Mouse (Mus musculus) T-cell, adult 2 months (primary cell): ENCODE measurements around the gene Dgkh.

Experiments
- DNase-seq: peaks from one replicate; pipeline ENCODE4 v3.0.0; 2022; ENCODE audit warnings: low spot score

Gene Dgkh

DNA sequence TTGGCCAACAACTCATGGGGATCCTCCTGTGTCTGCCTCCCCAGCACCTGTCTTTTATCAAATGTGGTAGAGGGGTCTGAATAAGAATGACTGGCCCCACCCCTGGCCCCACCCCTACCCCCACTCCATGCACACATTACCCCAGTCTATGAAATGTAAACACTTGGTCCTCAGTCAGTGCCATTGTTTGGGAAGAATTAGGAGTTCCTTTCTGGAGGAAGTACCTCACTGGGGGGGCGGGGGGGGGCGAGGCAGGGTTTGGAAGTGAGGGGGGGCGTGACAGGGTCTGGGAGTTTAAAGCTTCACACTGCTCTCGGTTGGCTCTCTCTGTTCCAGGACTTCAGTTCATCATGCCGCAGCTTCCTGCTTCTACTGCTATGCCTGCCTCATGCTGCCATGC is 10.5 kb downstream of the Dgkh start:
- no peak for DNase-seq

DNA sequence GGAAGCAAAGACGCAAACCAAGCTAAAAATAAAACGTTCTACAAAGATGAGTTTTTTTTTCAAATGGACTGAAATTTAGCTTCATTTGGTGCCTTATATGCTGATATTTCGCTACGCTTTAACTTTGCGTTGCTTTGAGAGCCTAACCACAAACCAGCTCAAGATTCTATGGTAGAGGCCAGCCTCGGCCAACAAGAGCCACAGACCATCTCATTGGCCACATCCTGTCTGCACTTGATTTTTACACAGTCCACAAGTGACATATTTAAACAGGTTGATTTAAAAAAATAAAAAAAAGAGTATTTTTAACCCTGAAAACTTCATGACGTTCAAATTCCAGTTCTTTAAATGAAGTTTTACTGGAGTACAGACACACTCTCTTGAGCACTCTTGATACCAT is 16.5 kb downstream of the Dgkh start:
- DNase-seq = no peak

GRCm38 (mm10) chr14:78712565-78713148 is 19.9 kb downstream of the Dgkh start:
- no peak for DNase-seq

- no peak for DNase-seq
Observed at GRCm38 (mm10) chr14:78710647-78711046, 21.9 kb downstream of the Dgkh start.

GRCm38 (mm10) chr14:78705616-78706015 is 27.0 kb downstream of the Dgkh start:
- no peak for DNase-seq

- no peak for DNase-seq
Observed at GRCm38 (mm10) chr14:78703989-78704388, 28.6 kb downstream of the Dgkh start.

- no peak for DNase-seq
Observed at GRCm38 (mm10) chr14:78703361-78703760, 29.2 kb downstream of the Dgkh start.

DNA sequence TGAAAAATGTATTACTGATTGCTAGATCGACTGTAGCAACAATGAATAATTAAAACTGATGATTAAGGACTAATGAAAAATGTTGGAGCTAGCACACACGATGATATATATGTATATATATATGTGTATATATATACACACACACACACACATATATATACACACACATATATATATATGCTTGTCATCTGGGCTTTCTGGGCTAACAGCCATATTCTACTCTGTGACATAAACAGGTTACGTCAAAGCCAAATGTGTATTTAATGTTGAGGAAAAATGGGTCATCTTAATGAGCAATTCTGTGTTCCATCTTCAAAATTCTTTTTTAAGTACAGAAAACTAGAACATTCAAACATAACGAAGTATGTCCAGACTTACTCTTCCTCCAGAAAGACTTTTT is 30.5 kb downstream of the Dgkh start:
- DNase-seq = no peak

GRCm38 (mm10) chr14:78701501-78701900 is 31.1 kb downstream of the Dgkh start:
- no peak for DNase-seq

DNA sequence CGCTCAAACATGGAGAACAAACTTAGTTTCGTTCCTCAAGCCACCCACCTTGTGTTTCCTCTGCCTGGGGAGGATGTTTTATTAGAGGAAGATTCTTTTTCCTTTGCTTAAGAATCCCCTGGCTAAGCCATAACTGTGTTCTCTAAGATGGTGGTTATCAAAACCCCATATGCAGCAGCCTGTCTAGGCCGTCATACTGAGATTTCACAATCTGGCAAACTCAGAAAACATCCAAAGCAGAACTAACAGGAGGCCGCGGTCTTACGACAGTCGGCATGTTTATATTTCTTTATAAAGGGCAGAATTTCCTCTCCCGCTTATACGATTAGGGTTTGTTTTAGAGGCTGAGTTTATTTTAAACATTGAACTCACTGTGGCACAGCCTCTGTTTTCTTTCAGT is 31.5 kb downstream of the Dgkh start:
- no peak for DNase-seq

- no peak for DNase-seq
Observed at GRCm38 (mm10) chr14:78699634-78700033, 32.9 kb downstream of the Dgkh start.

GRCm38 (mm10) chr14:78699196-78699595 is 33.4 kb downstream of the Dgkh start:
- DNase-seq = peak; percentile 65

GRCm38 (mm10) chr14:78694121-78694520 is 38.5 kb downstream of the Dgkh start:
- DNase-seq = no peak

DNA sequence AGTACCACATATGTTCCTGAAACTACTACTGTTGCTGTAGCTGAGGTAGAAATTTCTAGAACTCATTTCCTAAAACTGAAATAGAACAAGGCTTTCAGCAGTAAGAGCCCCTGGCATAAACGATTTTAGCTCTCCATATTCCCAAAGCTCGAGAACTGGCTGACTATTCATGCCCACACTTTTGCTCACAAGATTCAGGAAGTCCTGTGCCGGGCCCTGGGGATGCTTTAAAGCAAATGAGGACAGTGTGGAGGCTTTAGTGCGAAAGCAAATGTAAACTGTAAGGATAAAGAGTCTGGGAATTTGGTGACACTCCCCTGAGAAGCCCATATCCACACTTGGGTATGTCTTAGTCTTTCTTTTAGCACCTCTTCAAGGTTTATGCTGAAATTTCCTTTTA is 40.0 kb downstream of the Dgkh start:
- DNase-seq = no peak

GRCm38 (mm10) chr14:78691926-78692487 is 40.6 kb downstream of the Dgkh start:
- DNase-seq = peak; percentile 23

- DNase-seq = no peak
Observed at GRCm38 (mm10) chr14:78690883-78691282, 41.7 kb downstream of the Dgkh start.

- no peak for DNase-seq
Observed at GRCm38 (mm10) chr14:78690387-78690786, 42.2 kb downstream of the Dgkh start.

- no peak for DNase-seq
Observed at GRCm38 (mm10) chr14:78689950-78690349, 42.6 kb downstream of the Dgkh start.

GRCm38 (mm10) chr14:78687716-78688115 is 44.9 kb downstream of the Dgkh start:
- peak; percentile 78 for DNase-seq

DNA sequence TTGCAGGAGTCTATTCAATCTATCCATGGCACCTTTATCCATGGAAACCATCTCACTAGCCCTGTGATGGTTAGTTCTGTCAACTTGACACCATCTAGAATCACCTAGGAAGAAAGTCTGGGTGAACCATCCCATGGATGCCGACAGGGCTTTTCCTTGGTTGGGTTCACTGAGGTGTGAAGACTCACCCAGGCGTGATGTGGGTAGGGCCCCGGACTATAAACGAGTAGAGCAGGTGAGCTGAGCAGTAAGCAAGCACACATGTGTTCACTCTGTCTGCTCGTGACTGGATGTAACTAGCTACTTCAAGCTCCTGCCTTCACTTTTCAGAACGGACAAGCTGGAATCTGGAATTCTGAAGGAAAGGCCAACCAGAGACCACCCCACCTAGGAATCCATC is 45.9 kb downstream of the Dgkh start:
- DNase-seq = no peak

- no peak for DNase-seq
Observed at GRCm38 (mm10) chr14:78684171-78684570, 48.4 kb downstream of the Dgkh start.

- peak; percentile 77 for DNase-seq
Observed at GRCm38 (mm10) chr14:78678981-78679380, 53.6 kb downstream of the Dgkh start.

DNA sequence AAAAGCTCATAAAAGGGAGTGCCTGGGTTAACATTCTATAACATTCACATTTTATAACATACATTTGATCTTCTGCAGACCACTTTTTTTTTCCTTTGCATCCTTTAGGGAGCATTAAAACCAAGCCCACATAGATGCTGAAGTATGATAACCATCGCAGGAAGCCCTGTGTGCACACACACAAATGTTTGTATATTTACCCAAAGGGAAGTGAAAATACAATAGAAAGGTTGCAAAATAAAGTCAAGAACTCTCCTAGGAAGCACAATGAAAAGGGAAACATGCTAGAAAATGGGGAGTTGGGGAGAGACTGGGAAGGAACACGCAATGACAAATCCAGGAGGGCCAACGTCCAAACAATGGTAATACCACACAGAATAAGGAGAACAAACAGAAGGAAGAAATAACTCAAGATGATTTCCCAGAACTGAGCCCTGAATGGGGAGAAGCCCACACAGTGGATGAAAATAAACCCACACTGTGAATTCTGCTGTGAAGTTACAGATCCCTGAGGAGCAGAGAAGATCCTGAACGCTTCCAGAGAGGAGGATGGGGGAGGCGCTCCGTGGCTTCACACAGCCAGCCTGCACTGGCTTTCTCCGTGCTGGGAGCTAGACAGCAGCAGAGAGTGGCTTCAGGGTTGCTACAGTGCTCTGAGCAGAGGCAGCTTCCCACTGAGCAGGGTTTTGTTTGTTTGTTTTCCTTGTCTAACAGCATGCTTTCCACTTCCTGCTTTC is 54.6 kb downstream of the Dgkh start:
- DNase-seq = no peak

GRCm38 (mm10) chr14:78676457-78676856 is 56.1 kb downstream of the Dgkh start:
- no peak for DNase-seq
